Comparison of ENCODE assay signal across 30 mouse cellular contexts in the genomic region with DNA sequence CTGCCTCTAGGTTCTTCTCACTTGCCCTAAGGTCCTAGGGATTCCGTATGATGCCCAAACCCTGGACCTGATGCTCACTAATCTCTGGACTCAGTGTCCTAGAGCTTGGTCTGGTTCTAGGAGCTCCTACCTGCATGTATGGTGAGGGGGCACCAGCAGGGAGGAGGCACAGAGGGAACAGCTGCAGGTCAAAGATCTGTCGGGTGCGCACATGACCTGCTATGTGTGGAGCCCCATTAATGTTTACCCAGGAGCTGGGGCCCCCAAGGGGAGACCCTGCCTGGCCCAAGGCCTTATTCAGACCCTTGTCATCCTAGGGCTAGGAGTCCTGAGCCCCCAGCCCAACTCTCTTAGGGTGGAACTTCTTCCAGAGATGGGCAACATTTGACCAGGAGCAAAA. TPM values are rescaled to one million over a fixed set of nuclear protein-coding genes. Genes with fewer than 3 reads are reported as not detected.
DNase-seq lines count a peak whose midpoint lies in the region; ATAC-seq and TF ChIP-seq lines count a peak whose summit lies in the region.
"Had no signal": no experiment of that assay in that cellular context is flagged by ENCODE, and none has a peak within 500 bp of the region (broad histone marks: within the 10 kb centered on the region; RNA-seq: fewer than 3 reads in every experiment).

Gene Slc34a3 (minus strand): TSS at position 315 of the 400 bp plus-strand sequence.

- no peaks in the 10 kb centered on the region for H3K4me1 ChIP-seq in kidney, embryonic 14.5 days (ENCODE audit: control insufficient read depth, insufficient read depth, low read length)
- no peaks in the 10 kb centered on the region for H3K4me1 ChIP-seq in stomach, postnatal 0 days (replicated peaks; ENCODE audit: control insufficient read depth, insufficient read depth)
- H3K4me1 ChIP-seq: heart, embryonic 15.5 days; hindbrain, embryonic 12.5 days; limb, embryonic 12.5 days; lung, embryonic 15.5 days; midbrain, embryonic 12.5 days had no signal

- H3K36me3 ChIP-seq in kidney, embryonic 14.5 days (ENCODE audit: control insufficient read depth, insufficient read depth, low read length), result no peaks in the 10 kb centered on the region
- H3K36me3 ChIP-seq in stomach, postnatal 0 days (ENCODE audit: control insufficient read depth, insufficient read depth, low read length), result no peaks in the 10 kb centered on the region
- H3K36me3 ChIP-seq: embryonic facial prominence, embryonic 10.5 days; embryonic facial prominence, embryonic 15.5 days; forebrain, embryonic 12.5 days; heart, embryonic 10.5 days; heart, embryonic 15.5 days; hindbrain, embryonic 12.5 days; limb, embryonic 12.5 days; lung, embryonic 15.5 days; midbrain, embryonic 12.5 days; neural tube, embryonic 13.5 days had no signal

- no peaks in the 10 kb centered on the region for H3K9me3 ChIP-seq in kidney, embryonic 14.5 days (ENCODE audit: control insufficient read depth, low read length)
- H3K9me3 ChIP-seq in stomach, postnatal 0 days (ENCODE audit: control insufficient read depth, low read length), result no peaks in the 10 kb centered on the region
- H3K9me3 ChIP-seq: embryonic facial prominence, embryonic 10.5 days; embryonic facial prominence, embryonic 15.5 days; forebrain, embryonic 12.5 days; heart, embryonic 10.5 days; heart, embryonic 15.5 days; hindbrain, embryonic 12.5 days; limb, embryonic 12.5 days; lung, embryonic 15.5 days; midbrain, embryonic 12.5 days; neural tube, embryonic 13.5 days had no signal

- no peak within 1 kb of the TSS for H3K4me3 ChIP-seq in kidney, embryonic 14.5 days (ENCODE audit: low read length)
- H3K4me3 ChIP-seq in stomach, postnatal 0 days (ENCODE audit: low read depth, low read length), result no peak within 1 kb of the TSS
- H3K4me3 ChIP-seq: embryonic facial prominence, embryonic 10.5 days; embryonic facial prominence, embryonic 15.5 days; forebrain, embryonic 12.5 days; heart, embryonic 10.5 days; heart, embryonic 15.5 days; hindbrain, embryonic 12.5 days; left cerebral cortex, adult 2 months; limb, embryonic 12.5 days; lung, embryonic 15.5 days; midbrain, embryonic 12.5 days; neural tube, embryonic 13.5 days had no signal

- H3K9ac ChIP-seq in kidney, embryonic 14.5 days (ENCODE audit: low read depth, low read length), result no peak within 1 kb of the TSS
- 0 out of 2 replicates have a peak within 1 kb of the TSS, but pooled peaks have one; percentile 4 for H3K9ac ChIP-seq in stomach, postnatal 0 days (ENCODE audit: low read length)
- H3K9ac ChIP-seq: embryonic facial prominence, embryonic 15.5 days; forebrain, embryonic 12.5 days; forebrain, postnatal 0 days; heart, embryonic 15.5 days; hindbrain, embryonic 12.5 days; limb, embryonic 12.5 days; lung, embryonic 15.5 days; midbrain, embryonic 12.5 days; neural tube, embryonic 13.5 days had no signal

- TF ChIP-seq CTCF in stomach, postnatal 0 days (IDR thresholded peaks at IDR 0.05; ENCODE audit: low read depth), result no peak

- no peak within 1 kb of the TSS for H3K4me2 ChIP-seq in kidney, embryonic 14.5 days (replicated peaks; ENCODE audit: low read depth, low read length)
- H3K4me2 ChIP-seq in stomach, postnatal 0 days (replicated peaks; ENCODE audit: low read depth), result no peak within 1 kb of the TSS
- H3K4me2 ChIP-seq: embryonic facial prominence, embryonic 15.5 days; forebrain, embryonic 12.5 days; heart, embryonic 15.5 days; hindbrain, embryonic 12.5 days; limb, embryonic 12.5 days; lung, embryonic 15.5 days; midbrain, embryonic 12.5 days; neural tube, embryonic 13.5 days had no signal

- no peak for TF ChIP-seq EP300 in stomach, postnatal 0 days (optimal IDR thresholded peaks at IDR 0.05)

- ATAC-seq in kidney, embryonic 14.5 days (ENCODE audit: low FRiP score, low TSS enrichment), result no peak
- no peak for ATAC-seq in stomach, postnatal 0 days (ENCODE audit: low FRiP score, low TSS enrichment)
- ATAC-seq: forebrain, postnatal 0 days; inflammation-experienced regulatory T-cells, adult 6 months had no signal

- H3K27me3 ChIP-seq in kidney, embryonic 14.5 days (ENCODE audit: control insufficient read depth, insufficient read depth, low read length), result no peaks in the 10 kb centered on the region
- no peaks in the 10 kb centered on the region for H3K27me3 ChIP-seq in stomach, postnatal 0 days (ENCODE audit: control insufficient read depth, insufficient read depth, low read length)
- H3K27me3 ChIP-seq: neural tube, embryonic 13.5 days had no signal

- H3K27ac ChIP-seq in kidney, embryonic 14.5 days (ENCODE audit: low read depth, low read length), result no peak within 1 kb of the TSS
- no peak within 1 kb of the TSS for H3K27ac ChIP-seq in stomach, postnatal 0 days (replicated peaks)
- H3K27ac ChIP-seq: embryonic facial prominence, embryonic 10.5 days; embryonic facial prominence, embryonic 15.5 days; forebrain, embryonic 12.5 days; heart, embryonic 10.5 days; heart, embryonic 15.5 days; hindbrain, embryonic 12.5 days; left cerebral cortex, adult 2 months; limb, embryonic 12.5 days; lung, embryonic 15.5 days; midbrain, embryonic 12.5 days; neural tube, embryonic 13.5 days had no signal

- peak; percentile 63 for DNase-seq in kidney, adult 11 months
- peak; percentile 62 to 63 for DNase-seq in kidney, adult 8-10 months
- peak; percentile 61 for DNase-seq in kidney, postnatal 10 days
- no peak for DNase-seq in stomach, postnatal 0 days (ENCODE audit: low spot score)
- no peak for DNase-seq in urinary bladder, adult 2 months (ENCODE audit: low spot score)
- no peak for DNase-seq in right cerebral cortex, adult 2 months (ENCODE audit: low spot score in 2 of 2)
- no peak for DNase-seq in frontal cortex, postnatal 25 days (ENCODE audit: low spot score in 2 of 2)
- DNase-seq: adrenal gland, adult 8-10 months; cerebellum, adult 8-10 months; forebrain, postnatal 0 days; gastrocnemius, postnatal 10 days; heart, postnatal 36 days; right cerebral cortex, postnatal 25 days; thymus, adult 2 months; thymus, postnatal 36 days had no signal

- 68% methylated on average over 3 of the region's 3 CpGs for WGBS in kidney, embryonic 14.5 days
- WGBS in stomach, postnatal 0 days, result 67% methylated on average over 3 of the region's 3 CpGs

RNA-seq across cellular contexts. Expression of gene Slc34a3, which starts in this region (rescaled TPM):
- 0.34 and 0.57 TPM in 2 replicates for polyA plus RNA-seq in kidney, embryonic 14.5 days (2014; fragmentation: Nextera tagmentation; extraction: Ambion mirVana)
- 0.10 and 0.12 TPM in 2 replicates for polyA plus RNA-seq in stomach, postnatal 0 days (2015; fragmentation: Nextera tagmentation; extraction: Ambion mirVana)
- 0.03 TPM in 1 of 2 replicates, not detected in the other for polyA plus RNA-seq in urinary bladder, adult 2 months (2012; rRNA removed)
- polyA plus RNA-seq: C2C12; embryonic facial prominence, embryonic 10.5 days; embryonic facial prominence, embryonic 15.5 days; forebrain, embryonic 12.5 days; forebrain, postnatal 0 days; heart, embryonic 10.5 days; heart, embryonic 15.5 days; hindbrain, embryonic 12.5 days; inflammation-experienced regulatory T-cells, adult 6 months; limb, embryonic 12.5 days; liver, adult 2 months; lung, embryonic 15.5 days; midbrain, embryonic 12.5 days; neural tube, embryonic 13.5 days had no signal

Comparison
In these comparisons a context has a peak if more than half of its experiments do, and no peak if none do; other contexts are left out.
1. DNase-seq: peak in kidney, adult 11 months (single experiment), kidney, adult 8-10 months (2 of 2) and kidney, postnatal 10 days (single experiment); none in stomach, postnatal 0 days (single experiment), urinary bladder, adult 2 months (single experiment), right cerebral cortex, adult 2 months (0 of 2) and frontal cortex, postnatal 25 days (0 of 2).